Mouse (Mus musculus): Measurements from ENCODE around the gene Iffo1. TPM values are rescaled to one million over a fixed set of nuclear protein-coding genes. Genes with fewer than 3 reads are reported as not detected.

The Iffo1 gene
- total RNA-seq, 2 experiments from 2014 or later = 49.7 to 50.7 TPM

GRCm38 (mm10) chr6:125139747-125140146, 5.3 kb upstream of the Iffo1 start:
- DNase-seq (ENCODE audit: low spot score in 2 of 2) = no peak

- no peak for DNase-seq (ENCODE audit: low spot score in 2 of 2)
These were observed 2.6 kb upstream of the Iffo1 start for GRCm38 (mm10) chr6:125142436-125142835.

- DNase-seq (ENCODE audit: low spot score in 2 of 2) = no peak
These were observed 1.9 kb upstream of the Iffo1 start for GRCm38 (mm10) chr6:125143128-125143527.

GRCm38 (mm10) chr6:125143904-125144303, 1.1 kb upstream of the Iffo1 start:
- no peak for DNase-seq (ENCODE audit: low spot score in 2 of 2)

GRCm38 (mm10) chr6:125145479-125145951, 474 bp downstream of the Iffo1 start:
- DNase-seq (ENCODE audit: low spot score in 2 of 2) = peak in 1 of 2 experiments; percentile 51

- peak in 1 of 2 experiments; percentile 24 for DNase-seq (ENCODE audit: low spot score in 2 of 2)
These were observed 1.1 kb downstream of the Iffo1 start for GRCm38 (mm10) chr6:125146148-125146547.

GRCm38 (mm10) chr6:125146797-125147196, 1.8 kb downstream of the Iffo1 start:
- DNase-seq (ENCODE audit: low spot score in 2 of 2) = peak in 1 of 2 experiments; percentile 44

- peak in 1 of 2 experiments; percentile 41 for DNase-seq (ENCODE audit: low spot score in 2 of 2)
These were observed 2.3 kb downstream of the Iffo1 start for GRCm38 (mm10) chr6:125147329-125147728.

GRCm38 (mm10) chr6:125148251-125148925, 3.3 kb downstream of the Iffo1 start:
- peak in 1 of 2 experiments; percentile 52 for DNase-seq (ENCODE audit: low spot score in 2 of 2)

GRCm38 (mm10) chr6:125148926-125149568, 4.0 kb downstream of the Iffo1 start:
- DNase-seq (ENCODE audit: low spot score in 2 of 2) = peak; percentile 66

GRCm38 (mm10) chr6:125149569-125149950, 4.5 kb downstream of the Iffo1 start:
- DNase-seq (ENCODE audit: low spot score in 2 of 2) = peak in 1 of 2 experiments; percentile 22

GRCm38 (mm10) chr6:125152212-125153017, 7.4 kb downstream of the Iffo1 start:
- peak in 1 of 2 experiments; percentile 28 for DNase-seq (ENCODE audit: low spot score in 2 of 2)

- DNase-seq (ENCODE audit: low spot score in 2 of 2) = no peak
These were observed 8.0 kb downstream of the Iffo1 start for GRCm38 (mm10) chr6:125153018-125153389.

GRCm38 (mm10) chr6:125153682-125154081, 8.6 kb downstream of the Iffo1 start:
- DNase-seq (ENCODE audit: low spot score in 2 of 2) = no peak

GRCm38 (mm10) chr6:125154550-125154949, 9.5 kb downstream of the Iffo1 start:
- DNase-seq (ENCODE audit: low spot score in 2 of 2) = no peak

- DNase-seq (ENCODE audit: low spot score in 2 of 2) = no peak
These were observed 10.2 kb downstream of the Iffo1 start for GRCm38 (mm10) chr6:125155262-125155661.

- DNase-seq (ENCODE audit: low spot score in 2 of 2) = no peak
These were observed 11.4 kb downstream of the Iffo1 start for GRCm38 (mm10) chr6:125156491-125156890.

GRCm38 (mm10) chr6:125156903-125157614, 12.0 kb downstream of the Iffo1 start:
- no peak for DNase-seq (ENCODE audit: low spot score in 2 of 2)

GRCm38 (mm10) chr6:125158944-125159492, 14.0 kb downstream of the Iffo1 start:
- DNase-seq (ENCODE audit: low spot score in 2 of 2) = no peak

GRCm38 (mm10) chr6:125159773-125160557, 14.9 kb downstream of the Iffo1 start:
- no peak for DNase-seq (ENCODE audit: low spot score in 2 of 2)

All from layer of hippocampus, postnatal 10 days (tissue).